Mouse (Mus musculus) spleen, adult 12 weeks (tissue): ENCODE results near the gene Cdk14.

Experiments used
- DNase-seq: peaks from one replicate; pipeline ENCODE4 v3.0.0; 2022; ENCODE audit warnings: low spot score

Gene Cdk14

GRCm38 (mm10) chr5:4786816-4787215 lies 633.3 kb downstream of the Cdk14 start:
- no peak for DNase-seq

GRCm38 (mm10) chr5:4778274-4778673 lies 641.8 kb downstream of the Cdk14 start:
- DNase-seq, result no peak

- DNase-seq, result no peak
These were observed 643.6 kb downstream of the Cdk14 start for GRCm38 (mm10) chr5:4776495-4776894.

GRCm38 (mm10) chr5:4773090-4773772 lies 646.9 kb downstream of the Cdk14 start:
- DNase-seq, result no peak

GRCm38 (mm10) chr5:4770609-4771008 lies 649.5 kb downstream of the Cdk14 start:
- no peak for DNase-seq

- DNase-seq, result no peak
These were observed 652.2 kb downstream of the Cdk14 start for GRCm38 (mm10) chr5:4767896-4768295.

GRCm38 (mm10) chr5:4766719-4767118 lies 653.4 kb downstream of the Cdk14 start:
- no peak for DNase-seq

- DNase-seq, result no peak
These were observed 658.2 kb downstream of the Cdk14 start for GRCm38 (mm10) chr5:4761891-4762290.

GRCm38 (mm10) chr5:4758331-4759080 lies 661.6 kb downstream of the Cdk14 start:
- DNase-seq, result no peak

- no peak for DNase-seq
These were observed 662.2 kb downstream of the Cdk14 start, which contains the start of gene Fzd1 for GRCm38 (mm10) chr5:4757902-4758301. Fzd1 (minus strand) TSS chr5:4758035.

GRCm38 (mm10) chr5:4756871-4757711 lies 663.0 kb downstream of the Cdk14 start:
- no peak for DNase-seq

GRCm38 (mm10) chr5:4756001-4756681 lies 664.0 kb downstream of the Cdk14 start:
- no peak for DNase-seq

GRCm38 (mm10) chr5:4755326-4755725 lies 664.8 kb downstream of the Cdk14 start:
- DNase-seq, result no peak

- DNase-seq, result no peak
These were observed 665.3 kb downstream of the Cdk14 start for GRCm38 (mm10) chr5:4754701-4755281.
